Mouse (Mus musculus): Measurements from ENCODE around the gene Vwce. TPM values are rescaled to one million over a fixed set of nuclear protein-coding genes. Genes with fewer than 3 reads are reported as not detected.

Vwce gene
- 1 to 10 TPM; 2.2 to 4.9 TPM for total RNA-seq (2021)
- long read RNA-seq, experiment 1, full-length matches to known transcripts: 2 of 4 reads
- long read RNA-seq, experiment 1, partial matches to known transcripts: 0 of 4 reads
- long read RNA-seq, experiment 1, other reads (novel, unspliced or antisense): 2 of 4 reads
- long read RNA-seq, experiment 2, partial matches to known transcripts: 0 of 1 reads
- long read RNA-seq, experiment 2, other reads (novel, unspliced or antisense): 1 of 1 reads

DNA sequence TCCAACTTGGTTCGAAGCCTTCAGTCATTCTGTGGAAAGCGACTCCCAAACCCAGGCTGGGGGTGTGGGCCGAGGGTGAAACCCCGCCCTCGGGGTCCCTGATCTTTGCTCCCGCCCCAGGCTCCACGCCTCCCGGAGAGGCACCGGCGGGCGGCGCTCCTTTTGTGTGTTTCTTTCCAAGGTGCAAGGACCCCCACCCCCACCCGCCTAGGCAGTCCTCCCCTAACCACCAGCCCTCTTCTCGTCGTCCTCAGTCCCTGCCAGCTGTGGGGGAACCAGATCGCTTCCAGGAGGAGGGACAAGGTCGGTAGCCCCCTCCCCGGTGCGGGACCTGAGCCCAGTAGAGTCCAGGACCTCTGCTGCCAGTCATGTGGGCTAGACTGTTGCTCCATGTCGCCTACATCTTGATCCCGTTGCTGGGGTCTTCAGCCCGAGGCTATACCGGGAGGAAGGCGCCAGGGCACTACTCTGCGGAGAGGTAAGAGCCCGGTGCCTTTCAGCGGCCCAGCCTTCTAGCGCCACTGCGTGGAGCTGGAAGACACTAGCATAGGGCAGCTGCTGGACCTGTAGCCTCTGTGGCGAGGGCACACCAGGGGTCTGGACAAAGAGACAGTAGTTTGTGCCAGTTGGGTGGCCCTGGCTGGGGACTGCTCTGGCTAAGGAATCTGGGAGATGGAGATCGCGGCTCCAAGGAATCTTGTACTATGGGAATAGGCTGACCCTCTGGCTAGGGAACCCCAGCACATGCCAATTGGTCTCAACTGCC, at the start of gene Vwce:
Gene Vwce, plus strand, starts transcription at position 108 of the 766 bp plus-strand sequence.
- DNase-seq (ENCODE audit: low spot score in 2 of 2): peak; percentile 18 to 37

DNA sequence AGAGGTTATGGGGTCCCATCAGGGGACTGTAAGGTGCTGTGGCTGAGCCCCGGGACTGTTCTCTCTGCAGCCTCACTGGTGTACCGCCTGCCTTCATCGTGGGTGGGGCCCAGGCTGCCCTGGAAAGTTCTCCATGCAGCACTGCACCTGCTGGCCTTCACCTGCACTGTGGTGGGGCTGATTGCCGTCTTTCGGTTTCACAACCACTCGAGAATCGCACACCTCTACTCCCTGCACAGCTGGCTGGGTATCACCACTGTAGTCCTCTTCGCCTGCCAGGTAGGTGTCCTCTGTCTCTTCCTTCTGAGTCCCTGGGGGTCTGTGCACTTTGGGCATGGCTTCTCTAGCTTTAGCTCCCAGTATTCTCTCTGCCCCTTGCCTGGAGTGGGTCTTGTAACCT, 48.9 kb upstream of the Vwce start:
- no peak for DNase-seq (ENCODE audit: low spot score in 2 of 2)

DNA sequence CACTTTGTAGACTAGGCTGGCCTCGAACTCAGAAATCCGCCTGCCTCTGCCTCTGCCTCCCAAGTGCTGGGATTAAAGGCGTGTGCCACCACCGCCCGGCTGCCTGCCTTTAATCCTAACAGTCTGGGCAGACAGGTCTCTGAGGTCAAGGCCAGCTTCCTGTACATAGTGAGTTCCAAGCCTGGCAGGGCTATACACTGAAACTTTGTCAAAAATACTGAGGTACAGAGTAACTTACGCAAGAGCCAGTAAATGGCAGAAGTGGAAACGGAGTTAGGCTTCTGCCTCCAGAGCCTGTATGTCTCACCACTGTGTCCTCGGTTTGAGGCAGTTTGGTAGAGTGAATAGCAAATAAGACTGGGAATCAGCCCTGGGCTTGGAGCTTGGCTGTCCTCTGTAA, 46.8 kb upstream of the Vwce start:
- DNase-seq (ENCODE audit: low spot score in 2 of 2): no peak

DNA sequence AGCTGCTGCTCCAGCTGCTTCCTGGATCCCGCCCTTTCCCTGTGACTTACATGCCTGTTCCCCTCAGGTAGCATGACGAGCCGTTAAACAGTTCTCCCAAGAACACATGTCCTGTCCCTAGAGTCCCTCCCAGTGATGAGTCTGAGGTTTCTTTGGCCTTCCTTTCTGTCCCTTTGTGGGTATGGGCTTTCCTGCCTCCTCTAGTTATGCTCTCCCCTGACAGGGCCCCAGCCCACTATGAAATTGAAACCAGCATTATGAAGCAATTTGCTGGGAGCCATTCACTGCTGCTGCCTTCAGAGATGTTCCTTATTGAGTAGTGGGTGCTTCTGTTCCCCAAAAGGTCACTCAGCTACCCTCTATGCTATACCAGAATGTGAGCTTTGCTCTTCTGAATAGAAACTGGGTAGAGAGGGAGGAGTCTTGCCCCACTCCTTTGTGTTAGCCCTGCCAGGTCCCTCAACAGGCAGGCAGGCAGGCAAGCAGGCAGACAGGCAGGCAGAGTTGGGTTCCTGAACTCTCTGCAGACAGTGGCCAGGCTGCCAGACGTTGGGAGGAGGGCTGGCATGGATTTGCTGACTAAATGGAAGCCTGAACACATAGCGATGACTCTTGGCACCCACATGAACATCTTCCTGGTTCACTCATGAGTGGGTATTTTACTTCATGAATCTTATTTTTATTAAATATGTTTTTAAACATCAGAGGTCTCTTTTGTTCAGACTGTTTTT, 44.7 kb upstream of the Vwce start:
- DNase-seq (ENCODE audit: low spot score in 2 of 2): no peak

DNA sequence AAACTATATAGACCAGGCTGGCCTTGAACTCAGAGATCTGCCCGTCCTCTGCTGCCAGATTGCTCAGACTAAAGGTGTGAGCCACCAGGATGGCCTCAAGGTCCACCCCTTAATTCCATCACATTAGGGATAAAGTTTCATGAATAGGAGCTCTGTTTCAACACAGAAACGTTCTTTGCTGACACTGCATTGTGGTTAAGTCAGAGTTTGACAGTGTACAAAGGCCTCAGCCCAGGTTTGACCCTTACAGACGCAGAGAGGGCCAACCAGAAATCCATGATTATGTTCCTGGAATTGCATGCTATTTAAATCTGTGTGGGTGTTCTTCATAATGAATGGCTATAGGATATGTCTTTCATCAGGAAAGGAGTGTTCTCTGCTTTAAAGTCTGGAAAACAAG, 43.7 kb upstream of the Vwce start:
- no peak for DNase-seq (ENCODE audit: low spot score in 2 of 2)

DNA sequence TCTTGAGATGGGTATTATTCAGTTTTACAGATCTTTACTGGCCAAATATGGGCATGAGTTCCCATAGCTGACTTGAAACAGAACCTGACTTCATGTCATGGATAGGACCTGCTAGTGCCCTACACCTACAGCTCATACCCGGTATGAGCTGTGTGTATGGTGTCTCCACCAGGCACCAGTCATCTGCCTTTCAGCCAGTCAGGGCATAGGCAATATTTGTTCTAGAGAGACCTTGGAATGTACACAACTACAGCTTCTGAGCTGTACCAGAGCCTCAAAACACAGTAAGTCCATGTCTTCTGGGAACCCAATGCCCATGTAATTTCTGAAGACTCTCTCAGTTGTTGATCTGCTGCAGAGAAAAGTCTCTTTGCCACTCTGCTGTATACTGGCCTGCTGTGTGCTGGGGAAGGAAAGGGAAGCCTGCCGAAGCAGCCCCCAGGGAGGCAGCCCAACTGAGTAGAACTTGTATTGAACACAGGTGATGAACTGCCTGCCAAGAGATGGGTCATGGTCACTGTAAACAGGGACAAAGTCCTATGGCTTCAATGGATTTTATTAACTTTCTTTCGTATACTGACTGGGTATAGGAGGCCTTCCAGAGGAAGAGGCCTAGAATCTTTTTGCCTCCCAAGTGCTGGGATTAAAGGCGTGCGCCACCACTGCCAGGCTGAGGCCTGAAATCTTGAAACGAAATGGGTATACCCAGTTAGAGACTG, 42.2 kb upstream of the Vwce start:
- no peak for DNase-seq (ENCODE audit: low spot score in 2 of 2)

DNA sequence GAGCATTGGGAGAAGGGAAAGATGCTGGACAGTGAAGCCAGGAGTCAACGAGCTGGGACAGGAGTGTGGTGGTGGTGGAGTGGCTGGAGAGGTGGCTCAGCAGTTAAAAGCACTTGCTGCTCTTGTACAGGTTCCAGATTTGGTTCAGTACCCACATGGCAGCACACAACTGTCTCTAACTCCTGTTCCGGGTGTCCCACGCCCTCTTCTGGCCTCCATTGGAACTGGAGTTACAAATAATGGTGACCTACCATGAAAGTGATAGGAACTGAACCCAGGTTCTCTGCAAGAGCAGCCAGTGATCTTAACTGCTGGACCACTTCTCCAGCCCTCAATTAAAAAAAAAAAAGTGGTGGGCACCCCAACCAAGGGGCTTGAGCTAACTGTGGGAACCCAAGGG, 35.8 kb upstream of the Vwce start:
- no peak for DNase-seq (ENCODE audit: low spot score in 2 of 2)

DNA sequence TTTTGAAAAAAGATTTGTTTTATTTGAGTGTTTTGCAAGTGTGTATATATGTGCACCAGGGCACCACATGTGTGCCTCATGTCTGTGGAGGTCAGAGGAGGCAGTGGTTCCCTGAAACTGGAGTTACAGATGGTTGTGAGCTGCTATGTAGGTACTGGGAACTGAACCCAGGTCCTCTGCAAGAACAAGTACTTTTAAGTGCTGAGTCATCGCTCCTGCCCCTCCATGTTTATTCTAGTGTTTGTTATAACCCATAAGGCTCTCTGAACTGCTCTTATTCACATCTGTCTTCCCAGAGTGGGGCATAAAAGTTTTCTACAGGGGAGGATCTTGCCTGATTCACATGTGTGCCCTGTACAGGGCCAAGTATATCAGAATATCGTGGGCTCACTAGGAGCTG, 34.4 kb upstream of the Vwce start:
- no peak for DNase-seq (ENCODE audit: low spot score in 2 of 2)

DNA sequence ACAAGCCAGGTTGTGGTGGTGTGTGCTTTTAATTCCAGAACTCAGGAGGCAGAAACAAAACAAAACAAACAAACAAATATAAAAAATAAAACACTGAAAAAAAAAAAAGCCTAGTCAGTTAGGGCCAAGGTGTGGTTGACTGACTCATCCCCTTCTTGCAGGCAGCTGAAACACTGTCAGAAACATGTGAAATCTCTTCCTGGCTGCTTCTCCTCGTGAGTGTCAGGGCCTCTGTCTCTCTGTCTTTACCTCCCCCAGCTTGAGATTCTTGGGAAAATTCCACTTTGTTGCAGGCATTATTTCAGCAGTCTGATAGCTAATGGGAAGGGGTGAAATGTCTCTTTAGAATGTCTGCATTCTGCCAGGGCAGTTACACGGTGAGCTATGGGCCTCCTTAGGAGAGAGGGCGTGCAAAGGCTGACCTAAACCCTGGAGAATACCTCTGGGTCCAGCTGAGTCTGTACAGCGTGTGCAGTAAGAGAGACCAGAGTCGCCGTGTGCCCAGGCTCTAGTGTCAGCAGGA, 31.7 kb upstream of the Vwce start:
- DNase-seq (ENCODE audit: low spot score in 2 of 2): no peak

DNA sequence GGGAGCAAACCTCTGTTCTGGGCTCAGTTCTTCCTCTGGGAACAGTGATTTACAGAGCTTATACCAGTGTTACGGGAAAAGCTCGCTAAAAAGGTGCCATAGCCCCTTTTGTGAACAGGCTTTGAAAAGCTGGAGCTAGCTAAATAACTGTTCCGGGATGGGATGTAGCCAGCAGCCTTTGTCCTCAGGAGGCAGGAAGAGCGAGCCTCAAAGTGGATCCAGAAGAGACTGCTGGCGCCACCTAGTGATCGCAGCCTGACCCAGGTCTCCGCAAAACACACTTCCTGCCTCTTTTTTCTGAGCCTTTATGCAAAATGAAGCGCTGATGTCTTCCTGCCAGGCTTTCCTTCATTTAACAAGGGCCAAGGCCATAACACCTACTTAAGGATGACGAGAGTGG, 31.2 kb upstream of the Vwce start:
- DNase-seq (ENCODE audit: low spot score in 2 of 2): peak; percentile 70 to 84

DNA sequence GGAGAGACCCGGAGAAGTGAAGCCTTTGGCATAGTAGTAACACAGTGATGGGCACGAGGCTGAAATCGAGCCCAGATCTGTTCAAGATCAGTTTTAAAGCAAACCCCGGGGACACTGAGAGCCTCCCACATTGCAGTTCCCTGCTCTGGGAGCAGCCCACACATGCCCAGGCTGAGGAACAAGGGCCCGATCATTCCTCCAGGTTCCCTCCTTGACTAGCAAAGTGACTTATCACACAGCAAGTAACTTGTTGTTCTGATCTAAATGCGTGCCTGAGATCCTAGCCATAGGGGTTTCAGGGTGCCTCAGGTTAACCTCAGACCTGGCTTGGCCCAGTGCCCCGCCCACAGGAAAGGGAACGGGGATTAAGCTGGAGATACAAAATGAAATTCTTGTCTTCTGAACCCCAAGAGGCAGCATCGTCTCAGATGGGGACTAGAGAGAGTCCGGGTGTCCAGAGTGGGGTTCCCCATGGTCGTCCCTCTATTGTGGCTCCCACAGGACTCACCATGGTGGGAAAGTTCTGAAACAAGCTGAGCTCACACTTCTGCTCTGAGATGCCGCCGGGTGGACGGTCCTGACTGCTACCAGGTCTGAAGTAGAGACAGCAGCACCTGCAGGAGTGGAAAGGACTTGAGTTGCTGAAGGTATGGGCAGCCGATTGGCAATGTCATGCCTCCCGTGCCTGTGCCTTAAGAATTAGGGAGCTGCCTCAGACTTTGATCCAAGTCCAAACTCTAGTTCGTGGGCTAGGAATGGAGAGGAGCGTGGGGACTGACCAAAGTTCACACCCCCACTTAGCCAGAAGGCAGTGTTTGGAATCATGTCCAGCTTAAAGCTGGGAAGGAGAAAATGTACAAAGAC, 30.1 kb upstream of the Vwce start:
- no peak for DNase-seq (ENCODE audit: low spot score in 2 of 2)

DNA sequence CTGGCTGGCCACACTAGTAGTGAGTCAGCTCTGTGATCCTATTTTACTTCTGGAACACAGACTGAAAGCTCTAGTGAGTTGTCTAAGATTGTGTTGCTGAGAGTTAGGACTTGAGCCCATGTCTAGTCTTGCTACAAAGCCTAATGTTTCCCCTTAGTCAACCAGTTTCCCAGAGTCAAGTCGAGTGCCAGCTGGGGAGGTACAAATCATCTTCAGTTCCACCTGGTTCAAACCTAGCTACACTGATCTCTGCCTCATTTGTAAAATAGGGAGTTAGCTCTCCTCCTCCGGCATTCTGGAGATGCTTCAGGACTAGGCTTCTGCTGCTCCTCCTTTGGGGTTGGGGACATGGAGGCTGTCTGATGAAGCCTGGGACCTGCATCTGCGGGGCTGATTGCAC, 29.5 kb upstream of the Vwce start:
- DNase-seq (ENCODE audit: low spot score in 2 of 2): no peak

DNA sequence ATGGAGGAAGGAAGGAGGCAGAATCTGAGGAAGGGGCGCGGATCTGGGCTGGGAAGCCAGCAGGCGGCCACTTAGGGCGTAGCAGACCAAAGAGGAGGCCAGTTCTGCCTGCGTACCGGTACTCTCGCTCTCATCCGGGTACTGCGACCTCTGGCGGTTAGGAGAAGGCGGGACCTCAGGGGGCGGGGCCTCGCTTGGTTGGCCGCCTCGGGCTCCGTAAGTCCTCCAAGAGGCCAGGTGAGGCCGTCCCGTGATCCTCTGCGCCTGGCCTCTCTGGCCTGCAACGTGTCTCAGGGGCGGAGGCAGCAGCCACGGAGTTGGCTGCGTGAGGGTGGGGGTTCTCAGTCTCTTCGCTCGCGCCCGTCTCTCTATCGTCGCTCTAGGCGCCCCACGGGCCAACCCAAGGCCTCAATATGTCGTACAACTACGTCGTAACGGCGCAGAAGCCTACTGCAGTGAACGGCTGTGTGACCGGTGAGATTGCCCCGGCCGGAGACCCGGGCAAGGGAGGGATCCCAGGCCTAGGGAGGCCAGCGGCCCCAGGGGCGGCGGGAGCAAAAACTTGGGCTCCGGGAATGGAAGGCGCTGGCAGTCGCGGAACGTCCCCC, 28.6 kb upstream of the Vwce start, which contains the start of the genes Ddb1 and Tkfc:
Gene Ddb1, plus strand, starts transcription at position 35 of the 608 bp plus-strand sequence.
Gene Tkfc, minus strand, starts transcription at position 362 of the 608 bp plus-strand sequence.
- DNase-seq (ENCODE audit: low spot score in 2 of 2): peak; percentile 95 to 96

DNA sequence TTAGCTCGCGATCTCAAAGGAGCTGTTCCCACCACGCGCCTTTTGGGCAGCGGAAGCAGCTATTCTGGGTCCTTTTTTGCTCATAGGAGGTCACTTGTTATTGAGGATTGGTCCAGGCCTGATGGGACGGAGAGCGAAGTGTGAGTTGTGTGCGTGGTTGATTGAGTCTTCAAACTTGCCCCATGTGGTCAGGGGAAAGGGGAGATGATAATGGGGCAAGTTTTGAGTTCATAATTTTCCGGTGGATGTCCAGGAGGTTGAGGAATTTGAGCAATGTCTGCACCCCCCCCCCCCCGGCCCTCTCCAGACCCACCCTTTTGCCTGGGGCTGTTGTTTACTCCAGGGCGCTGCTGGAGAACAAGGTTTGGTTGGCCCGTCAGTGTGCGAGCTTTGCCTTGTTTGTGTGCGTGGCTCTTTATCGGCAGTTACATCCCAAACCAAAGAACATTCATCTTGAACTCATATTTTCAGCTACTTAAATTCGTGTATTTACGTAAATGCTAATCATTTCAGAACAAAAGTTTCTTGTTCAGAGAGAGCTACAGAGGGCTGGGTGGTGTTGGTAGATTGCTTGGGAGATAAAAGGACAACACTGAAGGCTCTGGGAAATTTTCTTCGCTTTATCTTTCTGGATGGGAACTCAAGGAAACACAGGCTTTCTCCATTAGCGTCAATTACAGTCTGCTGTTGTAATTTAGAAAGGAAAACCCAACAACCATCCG, 28.0 kb upstream of the Vwce start:
- DNase-seq (ENCODE audit: low spot score in 2 of 2): no peak

DNA sequence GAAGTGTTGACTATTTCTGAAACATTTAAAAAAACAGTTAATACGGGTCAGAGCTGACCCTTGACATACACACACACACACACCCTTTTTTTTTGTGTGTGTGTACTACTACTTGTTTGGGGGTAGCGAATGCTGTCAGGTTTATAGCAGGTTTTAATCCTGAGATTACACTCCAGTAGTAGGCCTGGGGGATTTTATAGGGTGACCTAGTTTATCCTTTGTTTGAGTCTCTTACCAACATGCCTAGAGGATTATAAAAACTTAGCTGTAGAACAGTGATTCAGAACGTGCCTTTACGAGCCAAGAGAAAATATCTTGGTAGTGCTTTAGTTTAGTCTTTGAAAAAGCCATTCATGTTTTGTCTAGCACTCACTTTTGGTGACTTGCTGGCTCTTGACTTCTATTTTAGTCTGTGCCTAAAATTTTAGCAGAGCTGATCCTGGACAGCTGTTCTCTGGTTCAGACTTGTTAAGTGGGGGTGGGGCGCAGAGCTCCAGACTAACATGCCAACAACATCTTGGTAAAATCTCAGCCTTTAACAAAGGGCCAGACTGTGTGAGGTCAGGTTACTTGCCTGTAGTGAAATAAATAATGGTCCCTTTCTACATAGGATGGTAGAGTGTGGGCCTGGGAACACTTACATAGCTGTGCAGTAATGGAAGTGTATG, 25.3 kb upstream of the Vwce start:
- DNase-seq (ENCODE audit: low spot score in 2 of 2): no peak

DNA sequence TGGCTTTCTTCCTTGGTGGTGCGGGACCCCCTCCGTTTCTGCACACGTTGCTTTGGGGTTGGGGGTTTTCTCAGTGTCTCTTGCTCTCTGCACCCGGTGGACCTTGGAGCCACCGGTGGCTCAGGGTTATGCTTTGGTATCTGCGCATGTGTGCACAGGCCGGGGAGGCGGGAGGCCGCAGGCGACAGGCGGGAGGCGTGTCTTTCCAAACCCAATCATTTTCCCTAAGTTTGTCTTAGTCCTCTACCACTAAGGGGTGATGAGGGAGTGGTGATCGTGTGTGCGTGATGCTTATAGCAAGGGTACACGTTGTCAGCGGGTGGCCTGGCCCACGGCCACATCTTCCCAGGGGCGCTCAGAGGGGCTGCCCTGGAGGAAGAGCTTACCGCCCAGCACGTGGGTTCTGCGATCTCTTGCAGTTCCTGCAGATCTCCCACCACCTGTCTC, 882 bp downstream of the Vwce start:
- DNase-seq (ENCODE audit: low spot score in 2 of 2): peak; percentile 11 to 44

DNA sequence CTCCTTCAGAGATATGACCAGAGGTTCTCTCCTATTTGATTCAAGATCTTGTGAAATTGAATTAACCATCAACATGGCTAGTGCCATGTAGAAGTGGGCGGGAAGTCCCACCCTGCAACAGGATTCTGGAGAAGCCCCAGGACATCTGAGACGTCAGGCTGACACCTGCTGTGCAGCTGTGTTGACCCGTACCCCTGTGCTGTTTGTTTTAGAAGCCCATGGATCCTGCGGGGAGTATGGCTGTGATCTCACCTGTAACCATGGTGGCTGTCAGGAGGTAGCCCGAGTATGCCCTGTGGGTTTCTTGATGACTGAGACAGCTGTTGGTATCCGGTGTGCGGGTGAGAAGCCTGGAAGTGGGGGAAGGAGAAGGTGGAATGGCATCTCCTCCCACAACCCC, 3.8 kb downstream of the Vwce start:
- no peak for DNase-seq (ENCODE audit: low spot score in 2 of 2)

DNA sequence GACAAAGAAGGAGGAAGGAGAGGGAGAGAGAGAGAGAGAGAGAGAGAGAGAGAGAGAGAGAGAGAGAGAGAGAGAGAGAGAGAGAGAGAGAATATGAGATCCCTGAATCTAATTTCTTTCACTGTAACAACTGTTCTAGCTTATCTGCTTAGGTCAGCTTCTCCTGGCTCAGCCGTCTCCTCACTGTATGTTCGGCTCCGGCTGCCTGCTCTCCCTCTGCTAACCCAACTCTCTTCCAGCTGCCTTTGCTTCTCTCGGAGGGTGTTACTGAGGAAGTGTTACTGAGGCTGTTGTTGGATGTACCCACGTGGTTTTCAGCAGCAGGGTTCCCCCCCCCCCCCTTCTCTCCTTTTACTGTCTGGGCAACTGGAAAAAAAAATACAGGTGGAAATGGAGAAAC, 6.1 kb downstream of the Vwce start:
- no peak for DNase-seq (ENCODE audit: low spot score in 2 of 2)
